Mouse (Mus musculus): ENCODE results near the gene Abtb1. TPM values are rescaled to one million over a fixed set of nuclear protein-coding genes. Genes with fewer than 3 reads are reported as not detected.

Gene Abtb1
- total RNA-seq, 2 experiments from 2014 or later: 38.8 to 44.3 TPM

DNA sequence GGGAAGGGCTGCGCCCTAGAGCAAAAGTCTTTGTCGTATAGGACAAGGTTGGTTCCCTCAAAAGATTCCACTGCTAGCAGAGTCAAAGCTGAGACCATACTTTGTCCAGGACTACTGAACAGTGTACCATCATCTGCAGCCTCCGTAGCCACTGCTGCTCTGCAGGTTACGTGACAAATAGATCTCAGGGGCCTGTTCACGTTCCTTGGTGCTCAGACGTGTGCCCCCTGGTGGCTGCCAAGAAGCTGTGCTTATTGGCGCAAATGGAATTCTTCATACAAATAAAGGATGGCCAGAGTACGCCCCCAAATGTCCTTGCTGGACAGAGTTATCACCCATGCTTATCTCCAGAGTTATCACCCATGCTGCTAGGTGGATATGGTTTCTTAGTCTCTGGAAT is 10.3 kb downstream of the Abtb1 start:
- peak; percentile 68 to 69 for DNase-seq (ENCODE audit: low spot score in 2 of 2)

DNA sequence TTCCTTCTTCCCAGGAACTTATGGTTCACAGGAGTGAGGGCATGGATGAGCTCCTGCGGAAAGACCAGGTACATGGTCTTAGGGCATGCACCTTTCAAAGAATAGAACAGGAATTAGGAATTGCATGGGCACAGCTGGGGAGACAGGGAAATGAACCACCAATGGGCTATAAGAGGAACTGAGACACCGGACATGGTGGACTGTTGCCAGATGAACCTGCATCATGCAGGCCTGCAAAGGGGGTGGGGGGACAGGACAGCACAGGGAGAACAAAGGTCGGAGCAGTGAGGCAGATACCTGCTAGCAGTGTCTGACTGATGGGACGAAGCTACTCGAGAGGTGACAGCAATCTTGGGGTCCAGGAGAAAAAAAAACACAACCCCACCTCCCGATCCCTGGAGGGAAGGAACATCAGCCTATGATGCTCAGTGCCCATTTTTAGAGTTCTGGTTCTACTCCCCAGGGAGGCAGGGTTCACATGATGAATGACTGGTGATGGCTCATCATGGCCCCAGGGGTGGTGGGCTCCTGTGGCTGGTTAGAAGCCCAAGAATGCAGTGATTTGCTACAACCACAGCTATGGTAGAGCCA is 11.6 kb downstream of the Abtb1 start:
- no peak for DNase-seq (ENCODE audit: low spot score in 2 of 2)

- DNase-seq (ENCODE audit: low spot score in 2 of 2): no peak
These were observed 12.2 kb downstream of the Abtb1 start for GRCm38 (mm10) chr6:88829579-88829978.

- DNase-seq (ENCODE audit: low spot score in 2 of 2): no peak
These were observed 13.4 kb downstream of the Abtb1 start for GRCm38 (mm10) chr6:88828206-88829009.

GRCm38 (mm10) chr6:88827395-88828205 is 14.2 kb downstream of the Abtb1 start:
- peak in 1 of 2 experiments; percentile 51 for DNase-seq (ENCODE audit: low spot score in 2 of 2)

GRCm38 (mm10) chr6:88826965-88827364 is 14.8 kb downstream of the Abtb1 start:
- no peak for DNase-seq (ENCODE audit: low spot score in 2 of 2)

DNA sequence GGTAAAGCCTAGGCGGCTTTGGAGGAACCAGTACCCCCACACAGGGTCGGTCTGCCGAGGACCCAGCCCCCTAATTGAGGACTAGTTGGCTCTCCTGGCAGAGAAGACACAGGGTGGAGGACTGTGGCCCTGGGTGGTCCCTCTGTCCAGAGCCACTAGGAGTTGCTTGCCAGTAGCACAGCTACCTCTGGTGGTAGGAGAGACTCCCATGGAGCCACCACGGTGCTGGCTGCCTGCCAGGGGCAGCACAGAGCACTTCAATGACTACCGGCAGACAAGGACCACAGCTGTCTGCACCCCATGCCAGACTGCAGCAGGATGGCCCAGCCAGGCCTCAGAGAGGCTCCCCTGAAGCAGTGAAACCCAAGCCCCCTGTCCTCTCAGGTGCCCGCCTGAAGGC is 15.2 kb downstream of the Abtb1 start:
- DNase-seq (ENCODE audit: low spot score in 2 of 2): peak in 1 of 2 experiments; percentile 47

- DNase-seq (ENCODE audit: low spot score in 2 of 2): no peak
These were observed 15.7 kb downstream of the Abtb1 start for GRCm38 (mm10) chr6:88826088-88826487.

GRCm38 (mm10) chr6:88824183-88824582 is 17.6 kb downstream of the Abtb1 start:
- DNase-seq (ENCODE audit: low spot score in 2 of 2): no peak

GRCm38 (mm10) chr6:88821901-88822300 is 19.9 kb downstream of the Abtb1 start:
- DNase-seq (ENCODE audit: low spot score in 2 of 2): no peak

GRCm38 (mm10) chr6:88821294-88821693 is 20.5 kb downstream of the Abtb1 start:
- no peak for DNase-seq (ENCODE audit: low spot score in 2 of 2)

DNA sequence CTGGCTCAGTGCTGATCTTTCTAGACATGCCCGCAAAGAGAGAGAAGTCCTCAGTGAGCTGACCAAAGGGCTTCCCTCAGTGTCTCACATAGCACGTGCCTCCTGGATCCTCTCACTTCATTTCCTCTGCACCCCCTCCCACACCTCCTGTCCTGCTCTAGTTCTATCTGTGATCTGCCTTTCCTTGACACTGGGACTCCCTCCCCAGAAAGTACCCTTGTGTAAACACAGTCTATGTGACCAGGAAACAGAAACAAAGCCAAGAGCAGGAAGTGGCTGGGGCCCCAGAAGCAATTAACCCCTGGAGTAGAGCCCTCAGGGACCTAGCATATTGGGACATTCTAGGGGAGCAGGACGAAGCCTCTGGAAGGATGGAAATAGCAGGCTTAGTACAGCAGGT is 20.9 kb downstream of the Abtb1 start:
- no peak for DNase-seq (ENCODE audit: low spot score in 2 of 2)

GRCm38 (mm10) chr6:88816913-88817312 is 24.9 kb downstream of the Abtb1 start:
- no peak for DNase-seq (ENCODE audit: low spot score in 2 of 2)

DNA sequence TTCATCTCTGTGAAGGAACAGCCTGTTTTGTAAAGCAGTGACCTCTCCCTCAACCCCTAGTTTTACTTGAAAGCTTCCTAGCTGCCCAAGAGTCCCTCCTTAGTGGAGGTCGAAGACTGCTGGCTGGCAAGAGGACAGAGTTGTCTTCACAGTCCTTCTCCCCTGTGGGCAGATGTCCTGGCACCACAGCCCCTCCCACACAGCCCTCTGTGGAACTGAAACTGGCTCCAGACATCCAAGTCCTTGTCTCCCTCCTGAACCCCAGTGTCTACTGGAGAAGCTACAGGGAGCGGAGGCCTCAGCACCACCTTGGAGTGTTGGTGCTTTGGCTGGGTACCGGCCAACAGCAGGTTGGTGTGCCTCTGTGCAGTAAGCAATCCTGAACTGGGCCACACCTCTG is 26.3 kb downstream of the Abtb1 start:
- no peak for DNase-seq (ENCODE audit: low spot score in 2 of 2)

GRCm38 (mm10) chr6:88815036-88815435 is 26.7 kb downstream of the Abtb1 start:
- no peak for DNase-seq (ENCODE audit: low spot score in 2 of 2)

GRCm38 (mm10) chr6:88813832-88814231 is 28.0 kb downstream of the Abtb1 start:
- no peak for DNase-seq (ENCODE audit: low spot score in 2 of 2)

GRCm38 (mm10) chr6:88812886-88813285 is 28.9 kb downstream of the Abtb1 start:
- peak in 1 of 2 experiments; percentile 53 for DNase-seq (ENCODE audit: low spot score in 2 of 2)

GRCm38 (mm10) chr6:88811880-88812400 is 29.8 kb downstream of the Abtb1 start:
- no peak for DNase-seq (ENCODE audit: low spot score in 2 of 2)

GRCm38 (mm10) chr6:88811396-88811795 is 30.4 kb downstream of the Abtb1 start:
- no peak for DNase-seq (ENCODE audit: low spot score in 2 of 2)

GRCm38 (mm10) chr6:88810291-88810690 is 31.5 kb downstream of the Abtb1 start:
- DNase-seq (ENCODE audit: low spot score in 2 of 2): no peak

All from left cerebral cortex, adult 18-20 months (tissue).